In the genomic region with DNA sequence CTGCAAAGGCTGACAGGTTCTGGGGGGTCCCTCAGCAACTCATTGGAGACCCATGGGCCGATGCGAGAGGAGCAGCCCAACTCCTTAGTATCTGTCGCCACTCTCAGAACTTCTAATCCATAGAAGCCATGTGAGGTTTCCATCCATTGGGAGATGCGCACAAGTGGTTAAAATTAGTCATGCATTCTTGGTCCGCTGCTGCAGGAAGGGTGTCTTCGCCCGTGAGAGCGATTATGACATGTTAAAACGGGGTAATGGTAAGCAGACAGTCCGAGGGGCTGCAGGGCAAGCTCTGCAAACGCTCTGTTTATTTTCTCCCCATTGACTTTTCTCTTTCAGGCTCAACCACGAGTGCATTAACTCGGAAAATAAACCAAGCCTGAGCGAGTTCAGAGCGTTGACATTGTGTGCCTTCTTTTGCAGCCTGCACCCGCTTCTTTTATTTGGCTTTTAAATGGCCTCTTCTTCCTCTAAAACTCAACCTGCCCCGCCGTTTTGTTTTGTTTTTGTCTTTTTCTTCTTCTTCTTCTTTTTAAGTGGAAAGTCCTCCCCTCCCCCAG, we compare ENCODE assay signal across 11 mouse cellular contexts.
DNase-seq lines count a peak whose midpoint lies in the region; ATAC-seq and TF ChIP-seq lines count a peak whose summit lies in the region.
"Had no signal": no experiment of that assay in that cellular context is flagged by ENCODE, and none has a peak within 500 bp of the region (broad histone marks: within the 10 kb centered on the region; RNA-seq: fewer than 3 reads in every experiment).

No protein-coding gene starts in this region.

- no peak overlapping the region for H3K9ac ChIP-seq in lung, embryonic 16.5 days (ENCODE audit: low read length)
- H3K9ac ChIP-seq in forebrain, postnatal 0 days: no peak overlapping the region
- H3K9ac ChIP-seq in midbrain, embryonic 13.5 days (replicated peaks): no peak overlapping the region

- H3K4me1 ChIP-seq in lung, embryonic 16.5 days (replicated peaks; ENCODE audit: control insufficient read depth, insufficient read depth, low read length): peaks cover 12% of the 10 kb centered on the region
- H3K4me1 ChIP-seq in forebrain, postnatal 0 days (ENCODE audit: insufficient read depth): peaks cover 4% of the 10 kb centered on the region; the same call in 1 of the 2 replicates
- peaks cover 20% of the 10 kb centered on the region for H3K4me1 ChIP-seq in midbrain, embryonic 13.5 days (replicated peaks)
- H3K4me1 ChIP-seq in thymus, adult 2 months (replicated peaks; ENCODE audit: control insufficient read depth, insufficient read depth, low read length): 0 out of 2 replicates have a peak, but pooled peaks cover 3% of the 10 kb centered on the region

- no peak for TF ChIP-seq CTCF in forebrain, postnatal 0 days (IDR thresholded peaks at IDR 0.05; ENCODE audit: low read depth)
- TF ChIP-seq CTCF in thymus, adult 2 months (IDR thresholded peaks at IDR 0.05; ENCODE audit: borderline replicate concordance, control insufficient read depth, extremely low read depth, insufficient read depth, low read length, poor library complexity): no peak

- no peaks in the 10 kb centered on the region for H3K36me3 ChIP-seq in lung, embryonic 16.5 days (ENCODE audit: control insufficient read depth, insufficient read depth, low read length)
- H3K36me3 ChIP-seq in forebrain, postnatal 0 days (ENCODE audit: insufficient read depth): no peaks in the 10 kb centered on the region
- no peaks in the 10 kb centered on the region for H3K36me3 ChIP-seq in midbrain, embryonic 13.5 days
- H3K36me3 ChIP-seq in thymus, adult 2 months (ENCODE audit: control insufficient read depth, insufficient read depth, low read length): no peaks in the 10 kb centered on the region

- H3K27ac ChIP-seq in lung, embryonic 16.5 days (ENCODE audit: low read length): no peak overlapping the region
- no peak overlapping the region for H3K27ac ChIP-seq in forebrain, postnatal 0 days (ENCODE audit: low read depth, low read length)
- no peak overlapping the region for H3K27ac ChIP-seq in midbrain, embryonic 13.5 days
- no peak overlapping the region for H3K27ac ChIP-seq in thymus, adult 2 months (ENCODE audit: control insufficient read depth, insufficient read depth, low read length)

- no peak for DNase-seq in lung, postnatal 10 days
- DNase-seq in forebrain, postnatal 0 days: no peak
- no peak for DNase-seq in spleen, postnatal 36 days (ENCODE audit: low spot score in 2 of 2)
- no peak for DNase-seq in thymus, adult 2 months
- no peak for DNase-seq in thymus, postnatal 36 days
- DNase-seq: kidney, adult 18-20 months; lung, postnatal 4 days; thymus, postnatal 14 days had no signal

- 29% methylated on average over 18 of the region's 18 CpGs for WGBS in lung, embryonic 16.5 days
- WGBS in forebrain, postnatal 0 days: 28% methylated on average over 18 of the region's 18 CpGs
- 13% methylated on average over 18 of the region's 18 CpGs for WGBS in midbrain, embryonic 13.5 days
- WGBS in thymus, adult 2 months: 86% methylated on average over 18 of the region's 18 CpGs

- H3K9me3 ChIP-seq in lung, embryonic 16.5 days (ENCODE audit: control insufficient read depth, low read length): 0 out of 2 replicates have a peak, but pooled peaks cover 3% of the 10 kb centered on the region
- H3K9me3 ChIP-seq in forebrain, postnatal 0 days (ENCODE audit: low read length): no peaks in the 10 kb centered on the region
- no peaks in the 10 kb centered on the region for H3K9me3 ChIP-seq in midbrain, embryonic 13.5 days

- H3K27me3 ChIP-seq in lung, embryonic 16.5 days (ENCODE audit: control insufficient read depth, insufficient read depth, low read depth, low read length): no peaks in the 10 kb centered on the region
- H3K27me3 ChIP-seq in forebrain, postnatal 0 days (ENCODE audit: insufficient read depth, low read length): peaks cover 14% of the 10 kb centered on the region
- H3K27me3 ChIP-seq in midbrain, embryonic 13.5 days: peaks cover 39% of the 10 kb centered on the region
- no peaks in the 10 kb centered on the region for H3K27me3 ChIP-seq in thymus, adult 2 months (ENCODE audit: control insufficient read depth, insufficient read depth, low read length)

- ATAC-seq in lung, embryonic 16.5 days (ENCODE audit: low read depth): no peak
- no peak for ATAC-seq in forebrain, postnatal 0 days
- no peak for ATAC-seq in midbrain, embryonic 13.5 days
- ATAC-seq: activated CD4-positive, CD25-positive, alpha-beta regulatory T cell, adult 4 months had no signal

- H3K4me2 ChIP-seq in lung, embryonic 16.5 days (ENCODE audit: low read depth, low read length): 0 out of 2 replicates have a peak overlapping the region, but pooled peaks have one; percentile 33
- H3K4me2 ChIP-seq in forebrain, postnatal 0 days (ENCODE audit: low read depth): peak overlapping the region; percentile 1; the same call in 1 of the 2 replicates
- H3K4me2 ChIP-seq in midbrain, embryonic 13.5 days (replicated peaks): peak overlapping the region; percentile 36

- TF ChIP-seq POLR2A in thymus, adult 2 months (IDR thresholded peaks at IDR 0.05; ENCODE audit: control insufficient read depth, extremely low read depth, insufficient read depth, low read length, poor library complexity): no peak

- no peak overlapping the region for H3K4me3 ChIP-seq in lung, embryonic 16.5 days (ENCODE audit: low read length)
- H3K4me3 ChIP-seq in forebrain, postnatal 0 days (ENCODE audit: low read depth, low read length): no peak overlapping the region
- no peak overlapping the region for H3K4me3 ChIP-seq in midbrain, embryonic 13.5 days (replicated peaks)
- no peak overlapping the region for H3K4me3 ChIP-seq in thymus, adult 2 months (ENCODE audit: control insufficient read depth, insufficient read depth, low read length)
